Mouse (Mus musculus): ENCODE measurements at regions not wholly inside any gene's neighbourhood (a gene's known extent, or its start where the extent isn't known, plus 50 kb on each side); places are given as distances from the start of the nearest gene placed in this dataset.

DNA sequence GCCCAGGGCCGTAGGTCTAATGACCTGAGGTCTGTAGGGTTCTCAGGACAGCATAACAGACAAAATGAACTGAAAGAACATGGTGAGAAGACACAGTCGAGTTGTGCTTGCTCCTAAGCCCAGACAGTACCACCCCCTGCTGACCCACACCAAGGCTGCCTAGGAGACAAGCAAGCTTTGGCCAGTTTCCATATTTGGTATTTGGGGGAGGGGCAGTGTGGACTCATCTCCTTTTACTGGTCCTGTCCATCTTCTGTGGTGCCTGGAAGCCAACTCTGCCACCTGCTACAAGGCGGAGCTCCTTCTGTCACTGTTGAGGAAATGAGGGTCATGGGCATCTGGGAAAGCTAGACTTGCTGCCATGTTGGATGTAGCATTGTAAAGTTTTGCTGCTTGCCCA, 68.9 kb downstream of the Tex29 start:
- TF ChIP-seq CTCF (IDR thresholded peaks at IDR 0.05), result no peak
- no peak for TF ChIP-seq EP300 (IDR thresholded peaks at IDR 0.05)
